Mouse (Mus musculus): Measurements from ENCODE around the gene Mgat2.

Gene Mgat2

DNA sequence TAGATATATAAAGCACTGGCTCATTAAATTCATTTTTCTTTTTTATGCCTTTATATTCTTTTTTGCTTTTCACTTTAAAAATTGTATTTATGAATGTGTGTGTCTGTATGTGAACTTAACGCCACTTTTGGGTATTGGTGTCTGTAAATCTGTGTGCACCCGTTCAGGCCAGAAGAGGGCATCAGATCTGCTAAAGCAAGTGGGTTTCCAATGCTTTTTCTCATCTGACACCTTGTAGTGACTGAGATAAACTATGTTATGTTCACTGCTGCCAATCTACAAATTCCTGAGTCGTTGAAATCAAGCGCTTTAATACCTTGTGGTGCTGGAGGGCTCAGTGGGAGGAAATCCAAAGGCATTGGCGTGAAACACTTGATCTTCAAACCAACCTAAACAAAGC is 27.1 kb downstream of the Mgat2 start:
- DNase-seq (ENCODE audit: low read depth, low spot score), result peak; percentile 58

DNA sequence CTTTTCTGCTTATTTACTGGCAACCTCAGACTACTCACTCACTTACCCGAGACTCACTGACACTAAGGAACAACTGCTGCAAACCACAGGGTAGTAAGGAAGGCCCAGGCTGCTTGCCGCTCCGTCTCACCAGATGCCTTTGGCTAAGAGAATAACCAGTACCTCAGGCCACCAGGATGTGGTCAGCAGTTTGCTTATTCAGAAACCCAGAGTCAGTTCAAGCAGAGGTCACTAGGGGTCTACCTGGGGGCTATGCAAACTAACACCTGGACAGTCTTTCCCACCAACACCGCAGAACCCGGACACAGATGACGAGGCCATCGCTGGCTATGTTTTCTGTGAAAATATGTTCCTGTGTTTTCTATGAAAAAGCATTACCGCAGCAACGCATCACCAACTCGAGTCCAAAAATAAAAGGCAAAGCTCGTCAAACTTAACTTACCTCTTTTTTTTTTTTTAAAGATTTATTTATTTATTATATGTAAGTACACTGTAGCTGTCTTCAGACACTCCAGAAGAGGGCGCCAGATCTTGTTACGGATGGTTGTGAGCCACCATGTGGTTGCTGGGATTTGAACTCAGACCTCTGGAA is 29.3 kb downstream of the Mgat2 start:
- DNase-seq (ENCODE audit: low read depth, low spot score), result no peak

DNA sequence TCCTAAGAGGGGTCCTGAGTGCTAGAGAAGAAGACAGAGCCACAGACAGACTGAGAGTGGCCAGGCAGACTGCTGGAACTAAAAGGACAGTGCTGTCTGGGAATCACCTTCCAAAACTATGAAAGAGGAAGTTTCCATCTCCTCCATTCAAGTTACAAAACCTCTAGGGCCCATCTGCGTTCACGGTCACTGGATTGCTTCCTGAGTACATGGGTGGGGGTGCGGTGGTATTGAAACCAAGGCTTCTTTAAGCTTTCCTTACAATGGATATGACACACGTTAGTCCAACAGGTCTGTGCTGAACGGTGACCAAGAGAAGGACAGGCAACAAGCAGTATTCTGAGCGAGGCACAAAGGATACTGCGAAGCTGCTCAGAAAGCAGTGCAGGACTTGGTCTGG is 30.4 kb downstream of the Mgat2 start:
- no peak for DNase-seq (ENCODE audit: low read depth, low spot score)

DNA sequence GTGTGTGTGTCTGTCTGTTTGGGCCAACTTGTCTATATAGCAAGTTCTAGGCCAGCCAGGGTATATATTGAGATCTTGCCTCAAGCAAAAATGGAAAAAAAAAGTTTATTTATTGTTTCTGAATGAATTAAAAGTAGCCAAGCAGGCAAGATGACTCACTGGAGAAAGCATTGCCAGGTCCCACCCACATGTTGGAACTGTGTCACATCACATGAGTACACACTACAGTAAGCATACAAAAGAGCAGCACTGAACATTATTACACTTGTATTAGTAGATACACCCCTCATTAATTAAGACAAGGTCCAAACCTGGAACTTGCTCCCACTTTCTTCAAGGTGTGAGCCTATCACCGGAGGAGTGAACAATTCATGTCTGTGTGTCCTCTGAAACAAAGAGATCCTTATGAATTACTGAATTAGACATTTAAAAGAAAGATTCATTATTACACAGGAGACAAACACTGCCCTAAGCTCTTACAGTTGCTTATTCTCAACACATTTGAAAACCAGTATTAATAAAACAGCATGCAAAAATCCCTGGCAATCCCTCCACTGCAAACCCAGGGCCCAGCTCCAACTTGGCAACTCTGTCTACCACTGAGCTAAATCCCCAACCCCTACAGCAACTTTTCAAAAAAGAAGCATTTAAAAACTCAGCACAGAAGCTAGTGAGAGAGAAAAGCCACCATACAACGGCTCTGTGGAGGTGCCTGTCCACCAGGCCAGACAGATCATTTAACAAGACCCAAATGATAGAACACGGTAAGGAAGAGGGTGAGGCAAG is 31.2 kb downstream of the Mgat2 start:
- DNase-seq (ENCODE audit: low read depth, low spot score), result no peak

DNA sequence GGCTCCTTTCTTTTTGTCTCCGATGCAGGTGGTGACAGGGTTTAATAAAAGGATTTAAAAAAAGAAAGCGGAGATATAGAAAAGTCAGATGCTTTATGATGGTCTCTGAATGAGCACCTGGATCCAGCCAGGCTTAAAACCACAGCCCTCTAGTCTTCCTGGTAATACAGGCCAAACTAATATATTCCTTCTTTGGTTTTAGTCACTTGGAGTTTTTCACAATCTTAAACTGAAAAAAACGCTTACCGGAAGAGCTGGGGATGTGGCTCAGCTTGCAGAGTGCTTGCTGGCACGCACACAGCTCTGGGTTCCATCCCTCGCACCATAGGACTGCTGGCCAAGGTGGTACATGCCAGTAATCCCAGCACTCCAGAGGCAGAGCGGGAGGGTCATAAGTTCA is 32.6 kb downstream of the Mgat2 start:
- DNase-seq (ENCODE audit: low read depth, low spot score), result no peak

DNA sequence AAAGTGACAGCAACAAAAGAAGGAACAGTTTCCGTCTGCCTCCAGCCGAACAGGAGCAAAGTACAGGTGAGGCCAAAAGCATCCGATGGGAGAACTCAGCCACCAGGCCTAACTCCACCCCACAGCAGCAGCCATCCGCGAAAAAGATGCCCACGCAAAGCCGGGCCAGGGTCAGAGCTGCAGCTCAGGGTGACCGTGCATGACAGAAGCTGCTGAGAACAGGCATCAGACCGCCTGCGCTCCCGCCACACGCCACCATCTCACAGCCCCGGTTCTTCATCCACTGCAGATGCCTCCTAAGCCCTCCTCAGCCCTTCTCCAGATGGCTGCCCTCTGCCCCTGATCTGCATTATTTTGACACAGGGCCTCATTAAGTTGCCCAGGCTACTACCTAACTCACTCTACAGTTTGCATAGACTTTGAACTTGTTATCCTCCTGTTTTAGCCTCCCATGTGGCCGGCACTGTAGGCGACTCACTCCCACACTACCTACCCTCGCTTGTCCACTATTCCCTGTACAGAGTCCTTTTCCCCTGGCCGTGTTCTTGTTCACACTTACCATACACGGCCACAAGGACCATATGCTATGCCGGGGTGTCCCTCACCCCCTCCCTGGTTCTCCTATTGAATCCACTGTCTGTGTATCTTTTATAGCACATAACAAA is 36.8 kb downstream of the Mgat2 start:
- no peak for DNase-seq (ENCODE audit: low read depth, low spot score)

DNA sequence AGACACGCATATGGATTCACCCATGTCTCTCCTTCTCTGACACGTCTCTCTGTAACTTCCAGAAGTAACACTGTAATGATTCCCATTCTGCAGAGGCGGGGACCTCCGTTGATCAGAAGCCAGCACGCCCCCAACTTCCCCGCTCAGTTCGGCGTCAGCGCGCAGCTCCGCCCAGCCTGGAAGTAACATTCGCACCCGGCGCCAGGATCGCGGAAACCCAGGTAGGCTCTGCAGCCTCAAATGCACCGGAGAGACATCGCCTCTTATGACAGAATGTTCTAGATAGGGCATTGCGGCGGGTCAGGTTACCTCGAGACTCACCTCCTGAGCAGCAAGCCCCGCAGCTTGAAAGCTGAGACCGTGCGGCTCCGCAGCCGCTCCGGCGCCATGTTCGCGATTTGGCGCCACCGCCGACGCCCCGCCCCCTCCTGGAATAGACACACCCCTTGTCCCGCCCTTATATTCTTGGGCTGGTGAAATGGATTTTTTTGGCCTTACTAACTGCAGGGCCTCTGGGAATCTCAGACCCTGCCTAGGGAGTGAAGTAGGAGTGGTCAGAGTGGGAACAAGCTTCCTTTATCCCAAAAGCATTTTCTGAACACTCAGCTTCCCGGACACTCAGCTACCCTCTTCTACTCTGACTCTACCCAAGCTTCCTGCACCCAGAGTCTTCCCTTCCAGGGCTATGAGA is 44.0 kb downstream of the Mgat2 start, which contains the start of gene Pole2:
Gene Pole2 (minus strand): TSS at position 420 of the 691 bp plus-strand sequence.
- peak; percentile 86 for DNase-seq (ENCODE audit: low read depth, low spot score)

DNA sequence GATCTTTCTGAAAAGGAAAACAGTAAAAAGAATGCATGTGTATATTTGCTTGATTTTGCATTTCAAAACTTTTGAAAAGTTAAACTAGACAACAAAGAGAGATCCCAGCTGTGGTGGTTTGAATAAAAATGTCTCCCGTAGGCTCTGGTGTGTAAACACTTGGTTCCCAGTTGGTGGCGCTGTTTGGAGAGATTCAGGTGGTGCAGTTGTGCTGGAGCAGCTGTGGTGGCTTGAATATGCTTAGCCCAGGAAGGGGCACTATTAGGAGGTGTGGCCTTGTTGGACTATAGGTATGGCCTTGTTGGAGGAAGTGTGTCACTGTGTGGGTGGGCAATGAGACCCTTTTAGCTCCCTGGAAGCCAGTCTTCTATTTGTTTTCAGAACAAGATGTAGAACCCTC is 45.3 kb downstream of the Mgat2 start:
- peak; percentile 91 for DNase-seq (ENCODE audit: low read depth, low spot score)

DNA sequence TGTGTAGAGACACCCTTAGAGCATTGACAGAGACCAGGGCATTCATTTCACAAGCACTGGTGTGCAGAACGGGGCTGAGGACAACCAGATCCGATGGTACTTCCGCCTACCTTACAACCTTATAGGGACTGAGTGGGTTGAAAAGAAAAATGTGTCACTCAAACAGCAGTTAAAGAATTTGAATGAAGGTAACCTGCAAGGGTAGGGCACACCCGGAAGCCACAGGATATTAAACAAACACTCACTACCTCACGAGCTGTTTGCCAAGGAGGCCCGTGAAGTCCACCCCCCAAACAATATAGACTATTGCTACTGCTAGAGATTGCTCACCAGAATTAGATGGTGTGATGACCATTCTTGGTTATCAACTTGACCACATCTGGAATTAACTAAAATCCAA is 51.8 kb downstream of the Mgat2 start:
- no peak for DNase-seq (ENCODE audit: low read depth, low spot score)
